Mouse (Mus musculus) kidney, postnatal 36 days (tissue): Measurements from ENCODE around the gene Tgfbi.

Source experiments
- DNase-seq, 2 experiments: peaks; one replicate each; pipeline ENCODE4 v3.0.0; 2021 to 2022; ENCODE audit warnings: mixed read lengths in 2 of 2

Gene Tgfbi

GRCm38 (mm10) chr13:56609103-56609856, at the start of gene Tgfbi:
Gene Tgfbi, plus strand, starts transcription at chr13:56609523.
- peak; percentile 50 to 73 for DNase-seq

- DNase-seq: peak; percentile 46 to 52
Measured at GRCm38 (mm10) chr13:56559841-56560370, 49.4 kb upstream of the Tgfbi start.

- peak; percentile 83 to 91 for DNase-seq
Measured at GRCm38 (mm10) chr13:56561129-56561528, 48.2 kb upstream of the Tgfbi start.

DNA sequence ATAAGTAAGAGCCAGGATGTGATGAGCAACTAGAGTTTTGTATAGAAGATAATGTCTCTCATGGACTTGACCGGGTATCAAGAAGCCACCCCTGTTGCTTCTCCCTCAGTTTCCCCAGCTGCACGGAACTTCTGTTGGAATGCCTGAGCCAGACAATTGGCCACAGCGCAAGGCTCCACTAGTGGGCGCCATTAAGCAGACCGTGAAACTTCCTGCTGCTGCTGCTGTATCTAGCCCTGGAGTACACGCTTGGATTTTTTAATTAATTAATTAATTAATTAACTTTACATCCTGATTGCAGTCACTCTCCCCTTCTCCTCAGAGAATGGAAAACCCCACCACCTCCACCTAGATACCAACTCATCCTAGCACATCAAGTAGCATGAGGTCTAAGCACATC, 46.2 kb upstream of the Tgfbi start:
- peak in 1 of 2 experiments; percentile 77 for DNase-seq

DNA sequence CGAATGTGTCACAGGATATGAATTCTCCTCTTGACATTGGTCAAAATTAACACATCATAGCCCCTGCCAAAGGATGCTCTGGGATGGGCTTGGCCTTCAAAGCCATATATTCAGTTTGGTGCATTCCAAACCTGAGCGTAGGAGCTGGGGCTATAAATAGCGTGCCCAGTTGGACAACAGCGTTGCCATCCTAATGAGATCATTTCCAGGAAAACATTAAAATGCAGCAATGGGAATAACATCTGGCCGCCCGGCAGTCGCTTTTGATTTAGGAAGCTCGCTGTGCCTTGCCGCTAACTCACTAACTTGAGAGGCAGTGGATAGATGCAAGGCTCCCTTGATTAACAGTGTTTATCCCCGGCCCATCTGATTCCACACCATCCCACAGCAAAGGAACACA, 43.0 kb upstream of the Tgfbi start:
- no peak for DNase-seq

DNA sequence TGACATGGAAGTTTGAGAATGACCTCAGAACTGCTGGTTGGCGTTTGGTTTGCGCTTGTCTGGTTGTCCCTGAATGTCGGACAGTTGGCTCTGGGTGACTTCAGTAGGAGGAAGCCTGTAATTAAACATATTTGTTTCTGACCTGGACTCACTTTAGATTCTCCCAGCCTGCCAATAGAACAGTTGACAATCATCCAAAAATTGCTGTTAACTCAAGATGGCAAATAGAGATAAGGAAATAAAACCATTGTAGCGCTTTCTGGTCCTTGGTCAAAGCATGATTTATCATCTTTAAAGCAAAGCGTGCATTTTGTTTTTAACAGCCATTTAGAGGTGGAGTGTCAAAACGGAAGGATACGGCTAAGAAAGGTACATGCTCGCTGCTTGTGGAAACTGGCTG, 37.7 kb upstream of the Tgfbi start:
- DNase-seq: no peak

DNA sequence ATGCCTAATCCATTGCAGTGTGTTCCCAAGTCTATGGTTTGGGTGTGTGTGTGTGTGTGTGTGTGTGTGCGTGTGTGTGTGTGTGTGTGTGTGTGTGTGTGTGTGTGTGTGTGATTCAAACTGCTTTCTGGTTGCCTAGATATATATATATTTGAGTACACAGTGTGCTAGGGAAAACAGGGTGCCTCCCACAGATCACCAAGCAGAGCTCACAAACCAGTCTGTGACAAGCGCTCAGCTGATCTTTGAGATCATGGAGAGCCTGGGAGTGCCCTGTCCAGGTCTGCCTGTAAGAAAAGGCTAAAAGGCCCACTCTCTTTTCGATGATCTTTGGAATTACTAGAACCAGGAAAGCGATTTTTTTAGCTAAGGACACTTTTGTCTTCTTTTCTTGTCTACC, 34.2 kb upstream of the Tgfbi start:
- no peak for DNase-seq

DNA sequence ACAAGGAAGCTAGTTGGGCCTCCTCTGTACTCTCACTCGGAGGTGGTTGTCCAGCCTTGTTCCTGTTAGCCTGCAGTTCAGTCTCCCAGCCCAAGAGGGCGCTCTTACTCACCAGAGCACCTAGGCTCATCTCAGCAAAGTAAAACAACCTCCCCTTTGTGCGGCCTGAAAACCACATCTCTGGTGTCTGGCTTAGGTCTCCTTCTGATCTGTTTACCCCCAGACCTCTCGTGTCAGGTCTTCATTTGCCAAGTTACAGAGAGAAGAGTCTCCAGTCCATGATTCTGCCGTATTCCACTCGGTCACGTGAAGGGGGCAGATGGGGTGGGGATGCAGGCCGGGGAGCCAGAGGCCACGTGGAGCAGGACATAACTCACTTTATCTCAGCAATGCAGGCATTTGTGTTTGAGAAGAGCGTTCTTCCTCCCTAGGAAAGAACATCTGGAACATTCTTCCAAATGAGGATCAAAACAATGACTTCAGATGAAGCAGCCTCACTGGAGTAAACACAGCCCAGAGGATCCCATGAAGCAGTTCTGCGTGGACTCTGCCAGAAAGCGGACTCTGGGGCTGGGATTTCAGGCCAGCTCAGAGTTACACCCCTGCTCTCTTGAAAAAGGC, 33.5 kb upstream of the Tgfbi start:
- DNase-seq: peak; percentile 83 to 90

GRCm38 (mm10) chr13:56578097-56578496, 31.2 kb upstream of the Tgfbi start:
- DNase-seq: no peak

DNA sequence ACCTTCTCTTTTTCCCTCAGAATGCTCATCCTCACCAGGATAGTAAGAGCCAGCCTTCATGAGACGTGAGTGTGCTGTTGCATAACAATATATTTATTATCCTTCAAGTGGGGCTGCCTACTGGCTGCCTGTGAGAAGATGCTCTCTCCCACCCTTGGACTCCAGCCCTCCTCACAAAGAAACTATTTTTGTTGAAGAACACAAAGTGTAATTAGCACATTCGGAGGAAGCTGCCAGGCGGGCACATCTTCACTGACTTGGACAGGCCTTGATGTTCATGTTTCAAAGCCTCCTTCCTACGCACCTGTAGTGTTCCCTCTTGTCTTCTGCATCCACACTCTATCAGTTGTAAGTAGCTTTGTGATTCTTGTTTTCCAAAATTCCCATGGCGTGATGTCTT, 28.9 kb upstream of the Tgfbi start:
- DNase-seq: no peak

DNA sequence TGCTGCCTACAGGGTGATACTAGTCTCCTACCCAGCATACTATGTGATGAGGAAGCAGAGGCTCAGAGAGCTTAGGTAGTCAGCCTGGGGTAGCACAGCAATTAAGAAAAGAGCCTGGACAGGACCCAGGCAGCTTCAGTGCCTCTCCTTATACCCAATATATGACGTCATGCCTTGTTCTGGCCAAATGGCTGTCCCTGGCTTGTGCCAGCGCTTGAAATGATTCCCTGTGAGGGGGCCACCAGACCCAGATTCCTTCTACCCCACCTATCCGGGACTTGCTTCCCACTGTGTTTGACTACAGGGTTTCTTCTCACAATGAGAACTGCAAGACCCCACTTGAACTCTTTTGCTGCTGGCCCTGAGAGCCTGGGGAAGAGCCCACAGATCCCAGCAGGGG, 27.8 kb upstream of the Tgfbi start:
- DNase-seq: no peak

- DNase-seq: no peak
Measured at GRCm38 (mm10) chr13:56581961-56582434, 27.3 kb upstream of the Tgfbi start.

- no peak for DNase-seq
Measured at GRCm38 (mm10) chr13:56582720-56583119, 26.6 kb upstream of the Tgfbi start.

GRCm38 (mm10) chr13:56586046-56586445, 23.3 kb upstream of the Tgfbi start:
- no peak for DNase-seq

GRCm38 (mm10) chr13:56588454-56589117, 20.7 kb upstream of the Tgfbi start:
- DNase-seq: peak in 1 of 2 experiments; percentile 24

DNA sequence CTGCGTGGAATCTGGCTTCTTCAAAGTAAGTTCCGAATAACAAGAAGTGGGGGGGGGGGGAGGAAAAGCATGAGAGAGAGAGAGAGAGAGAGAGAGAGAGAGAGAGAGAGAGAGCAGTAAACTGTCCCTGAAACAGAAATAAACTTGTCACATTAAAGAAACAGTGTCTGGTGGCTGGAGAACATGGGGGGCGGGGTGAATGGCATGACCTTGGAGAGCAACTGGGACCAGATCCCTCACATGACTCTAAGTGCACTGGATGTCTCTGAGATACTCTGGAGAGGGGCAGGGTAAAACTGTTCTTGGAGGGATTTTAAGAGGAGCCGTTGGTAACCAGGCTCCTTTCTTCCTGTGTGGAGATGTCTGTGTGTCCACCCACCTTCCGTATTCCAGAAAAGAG, 19.1 kb upstream of the Tgfbi start:
- no peak for DNase-seq

DNA sequence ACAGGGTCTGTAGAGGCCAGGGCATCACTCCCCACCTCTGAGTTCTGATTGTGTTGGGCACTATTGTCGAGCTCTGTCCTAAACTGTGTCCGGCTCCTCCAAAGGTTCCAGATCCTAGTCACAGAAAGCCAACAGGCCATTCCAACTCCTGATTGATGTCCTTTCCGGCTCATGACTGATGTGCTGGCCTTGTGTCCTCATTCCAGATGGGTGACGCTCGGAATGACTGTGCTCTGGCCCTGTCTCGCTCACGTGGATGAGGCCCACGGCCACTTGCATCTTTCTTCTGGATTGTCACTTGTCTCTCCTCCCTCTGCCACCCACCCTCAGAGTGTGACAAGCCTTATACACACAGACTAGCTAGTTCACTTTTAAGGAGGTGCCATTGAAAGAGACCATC, 18.1 kb upstream of the Tgfbi start:
- DNase-seq: no peak

DNA sequence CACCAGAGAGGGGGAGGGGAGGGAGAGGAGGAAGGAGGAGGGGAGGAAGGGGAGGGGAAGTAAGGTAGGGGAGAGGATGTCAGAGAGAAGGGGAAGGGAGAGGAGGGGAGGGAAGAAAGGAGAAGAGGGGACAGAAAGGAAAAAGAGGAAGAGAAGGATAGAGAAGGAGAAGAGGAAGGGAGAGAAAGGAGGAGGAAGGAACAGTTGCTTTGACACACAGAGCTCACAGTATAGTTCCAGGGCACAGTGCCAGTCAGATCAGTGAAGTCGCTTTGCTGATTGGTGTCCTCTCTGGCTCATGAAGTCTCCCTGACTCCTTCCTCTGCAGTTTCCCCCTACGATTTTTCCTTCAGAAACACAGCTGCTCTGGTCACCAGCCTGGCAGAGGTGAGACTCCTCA, 17.4 kb upstream of the Tgfbi start:
- no peak for DNase-seq

DNA sequence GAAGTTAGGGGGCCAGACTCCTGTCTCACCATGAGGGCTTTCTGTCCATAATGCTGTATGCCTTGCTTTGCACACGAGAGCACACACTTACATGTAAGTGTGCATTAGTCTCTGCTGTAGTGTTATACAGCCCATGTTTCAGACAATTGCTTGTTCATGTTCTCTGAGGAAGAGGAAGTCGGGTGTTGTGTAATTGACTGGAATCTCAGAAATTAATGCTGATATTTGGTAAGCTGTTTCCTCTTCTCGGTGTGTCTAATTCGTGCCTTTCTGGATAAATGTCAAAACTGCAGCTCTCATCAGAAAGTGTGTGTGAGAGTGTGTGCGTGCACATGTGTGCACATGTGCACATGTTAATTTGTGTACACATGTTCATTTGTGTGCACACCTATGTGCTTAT, 16.1 kb upstream of the Tgfbi start:
- peak in 1 of 2 experiments; percentile 17 for DNase-seq

DNA sequence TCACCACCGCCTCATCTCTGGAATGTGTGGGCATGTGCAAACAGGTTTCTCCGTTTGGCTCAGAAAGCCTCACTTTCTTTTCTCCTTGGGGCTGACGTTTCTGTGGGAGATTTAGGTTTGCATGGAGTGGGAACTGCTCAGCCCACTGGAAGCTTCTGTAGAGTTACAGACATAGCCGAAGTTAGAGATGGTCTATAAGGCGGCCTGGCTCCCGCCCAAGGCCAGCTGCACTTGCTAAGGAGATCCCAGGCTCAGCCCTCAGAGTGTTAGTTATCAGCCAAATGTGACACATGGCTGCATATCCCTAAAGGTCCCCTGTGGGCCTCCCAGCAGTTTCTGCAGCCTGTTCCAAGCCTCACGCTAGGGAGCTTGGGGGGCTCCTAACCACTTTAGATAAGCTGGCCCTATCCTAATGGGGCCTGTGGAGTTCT, 15.3 kb upstream of the Tgfbi start:
- no peak for DNase-seq

GRCm38 (mm10) chr13:56595246-56595645, 14.1 kb upstream of the Tgfbi start:
- DNase-seq: peak; percentile 66 to 69

GRCm38 (mm10) chr13:56597296-56597695, 12.0 kb upstream of the Tgfbi start:
- no peak for DNase-seq

DNA sequence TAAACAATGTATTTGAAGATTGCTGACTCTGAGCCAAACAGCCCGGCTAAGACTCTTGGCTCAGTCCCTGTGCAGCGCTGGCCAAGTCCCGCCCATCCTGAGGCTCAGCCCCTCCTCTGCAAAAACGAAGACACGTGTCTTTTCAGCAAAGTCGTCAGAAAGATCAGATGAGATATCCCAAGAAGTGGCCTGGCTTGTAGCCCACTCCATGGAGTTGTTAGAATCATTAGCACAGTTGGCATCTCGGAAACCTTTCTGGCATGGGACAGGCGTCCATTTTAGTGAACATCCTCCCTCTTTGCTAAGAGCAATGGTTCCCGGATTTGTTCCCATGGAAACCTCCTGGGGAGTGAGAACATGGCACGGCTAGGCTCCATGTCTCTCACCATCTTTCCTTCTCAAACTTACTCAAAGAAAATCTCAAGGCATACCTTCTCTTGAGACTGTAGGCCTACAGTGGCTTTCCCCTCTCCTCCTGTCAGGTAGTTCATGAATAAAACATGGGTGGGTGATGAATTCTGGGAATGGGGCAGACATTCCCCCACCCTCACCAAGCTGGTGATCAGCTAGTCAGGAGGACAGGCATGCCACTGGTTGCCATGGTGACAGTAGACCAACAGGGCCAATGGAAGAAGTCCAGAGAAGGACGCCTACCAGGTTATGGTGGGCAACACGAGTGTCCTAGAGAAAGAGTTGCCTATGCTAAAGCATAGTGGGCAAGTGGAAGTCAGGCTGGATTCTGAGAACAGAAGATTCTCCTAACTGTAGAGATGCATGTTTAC, 11.3 kb upstream of the Tgfbi start:
- peak; percentile 79 to 85 for DNase-seq
